Mouse (Mus musculus): ENCODE data around the gene Ube2l6. TPM values are rescaled to one million over a fixed set of nuclear protein-coding genes. Genes with fewer than 3 reads are reported as not detected.
A peak's percentile ranks its signal among the peaks of the same experiment; 100 is the strongest.

Gene Ube2l6
- total RNA-seq (2014; rRNA removed) (12.8 and 22.6 TPM in 2 replicates), polyA plus RNA-seq (2015; fragmentation: Nextera tagmentation; extraction: Ambion mirVana) (16.8 and 17.7 TPM in 2 replicates)

DNA sequence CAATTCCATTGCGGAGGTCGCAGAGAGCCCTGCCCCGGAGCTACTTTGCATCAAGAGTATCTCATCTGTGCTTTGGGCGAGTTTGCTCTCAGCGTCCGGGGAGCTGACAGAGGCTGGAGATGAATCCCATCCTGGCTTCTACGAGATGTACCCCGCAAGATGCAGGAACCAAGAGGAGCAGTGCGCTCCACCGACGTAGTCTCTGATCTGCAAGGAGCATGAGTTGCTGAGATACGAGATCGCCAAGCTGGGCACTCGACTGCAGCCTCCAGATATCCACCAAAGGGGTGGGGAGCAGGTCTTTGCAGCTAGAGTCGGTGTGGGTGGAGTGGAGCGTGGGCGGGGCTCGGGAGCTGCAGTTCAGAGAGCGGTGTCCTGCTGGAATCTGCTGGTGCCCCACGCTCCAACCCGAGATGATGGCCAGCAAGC lies at the start of gene Ube2l6:
TSS of gene Ube2l6 (plus strand) at position 336 of the 429 bp plus-strand sequence.
- peak; percentile 59 for DNase-seq (ENCODE audit: low spot score)
- peak; percentile 65 for ATAC-seq
- H3K4me3 ChIP-seq (ENCODE audit: low read length) = peak within 1 kb of the TSS; percentile 62
- peak within 1 kb of the TSS; percentile 62 for H3K27ac ChIP-seq
- H3K27me3 ChIP-seq (ENCODE audit: insufficient read depth, low read length) = no peaks in the 10 kb centered on the region
- TF ChIP-seq CTCF (IDR thresholded peaks at IDR 0.05; ENCODE audit: low read depth) = no peak
- H3K36me3 ChIP-seq (ENCODE audit: insufficient read depth, low read length) = no peaks in the 10 kb centered on the region
- H3K4me2 ChIP-seq (ENCODE audit: low read depth, low read length) = peak within 1 kb of the TSS; percentile 99
- WGBS = under 1% methylated on average over 21 of the region's 21 CpGs
- H3K9ac ChIP-seq (replicated peaks; ENCODE audit: low read length) = peak within 1 kb of the TSS; percentile 61
- H3K9me3 ChIP-seq (ENCODE audit: low read length) = no peaks in the 10 kb centered on the region
- no peaks in the 10 kb centered on the region for H3K4me1 ChIP-seq (ENCODE audit: insufficient read depth, low read length)

- no peak for TF ChIP-seq CTCF (IDR thresholded peaks at IDR 0.05; ENCODE audit: low read depth)
- H3K4me3 ChIP-seq (ENCODE audit: low read length) = no peak overlapping the region
- ATAC-seq (no peak), DNase-seq (ENCODE audit: low spot score) (peak; percentile 7)
- H3K9me3 ChIP-seq (ENCODE audit: low read length) = no peaks in the 10 kb centered on the region
- 0 out of 2 replicates have a peak, but pooled peaks cover 3% of the 10 kb centered on the region for H3K27me3 ChIP-seq (ENCODE audit: insufficient read depth, low read length)
- no peaks in the 10 kb centered on the region for H3K4me1 ChIP-seq (ENCODE audit: insufficient read depth, low read length)
- H3K27ac ChIP-seq = no peak overlapping the region
- no peaks in the 10 kb centered on the region for H3K36me3 ChIP-seq (ENCODE audit: insufficient read depth, low read length)
- WGBS = 72% methylated on average over 6 of the region's 6 CpGs
- no peak overlapping the region for H3K4me2 ChIP-seq (ENCODE audit: low read depth, low read length)
- no peak overlapping the region for H3K9ac ChIP-seq (replicated peaks; ENCODE audit: low read length)
Observed at GRCm38 (mm10) chr2:84750115-84750514, 48.5 kb upstream of the Ube2l6 start.

GRCm38 (mm10) chr2:84756245-84756644 lies 42.4 kb upstream of the Ube2l6 start:
- 0 out of 2 replicates have a peak, but pooled peaks cover 3% of the 10 kb centered on the region for H3K27me3 ChIP-seq (ENCODE audit: insufficient read depth, low read length)
- no peak overlapping the region for H3K9ac ChIP-seq (replicated peaks; ENCODE audit: low read length)
- H3K27ac ChIP-seq = no peak overlapping the region
- DNase-seq (ENCODE audit: low spot score) (no peak), ATAC-seq (no peak)
- no peaks in the 10 kb centered on the region for H3K9me3 ChIP-seq (ENCODE audit: low read length)
- H3K4me1 ChIP-seq (ENCODE audit: insufficient read depth, low read length) = no peaks in the 10 kb centered on the region
- 91% methylated on average over 5 of the region's 5 CpGs for WGBS
- H3K4me3 ChIP-seq (ENCODE audit: low read length) = no peak overlapping the region
- no peak overlapping the region for H3K4me2 ChIP-seq (ENCODE audit: low read depth, low read length)
- no peaks in the 10 kb centered on the region for H3K36me3 ChIP-seq (ENCODE audit: insufficient read depth, low read length)
- no peak for TF ChIP-seq CTCF (IDR thresholded peaks at IDR 0.05; ENCODE audit: low read depth)

DNA sequence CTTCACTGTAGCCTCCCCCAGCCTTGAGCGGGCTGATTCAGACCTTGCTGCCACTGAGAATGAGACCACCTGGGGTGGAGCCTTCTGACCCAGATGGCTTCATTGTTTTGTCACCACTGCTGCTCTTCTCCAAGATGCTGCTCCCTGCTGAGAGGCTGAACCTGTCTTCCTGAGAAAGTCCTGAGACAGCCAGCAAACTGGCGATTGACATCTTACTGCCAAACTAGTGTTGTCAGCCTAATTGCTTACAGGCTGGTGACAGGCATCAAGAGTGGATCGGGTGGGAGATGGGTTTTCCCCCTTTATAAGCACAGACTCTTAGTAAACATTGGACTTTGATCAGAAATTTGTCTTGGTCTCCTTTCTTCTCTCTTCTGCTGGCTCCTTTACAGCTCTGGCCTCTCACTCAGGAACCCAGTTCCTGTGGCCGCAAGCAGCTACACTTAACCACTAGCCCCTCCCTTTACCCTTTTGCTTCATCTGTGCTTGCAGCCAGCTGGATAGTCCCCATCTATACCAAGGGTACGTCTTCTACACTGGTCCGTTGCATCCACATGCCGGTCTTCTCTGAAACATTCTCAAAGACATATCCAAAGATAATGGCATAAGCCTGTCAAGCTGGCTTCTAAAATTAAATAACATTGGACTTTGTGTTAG lies 41.5 kb upstream of the Ube2l6 start:
- H3K4me3 ChIP-seq (ENCODE audit: low read length) = no peak overlapping the region
- no peak overlapping the region for H3K4me2 ChIP-seq (ENCODE audit: low read depth, low read length)
- no peak overlapping the region for H3K9ac ChIP-seq (replicated peaks; ENCODE audit: low read length)
- no peak overlapping the region for H3K27ac ChIP-seq
- no peak for TF ChIP-seq CTCF (IDR thresholded peaks at IDR 0.05; ENCODE audit: low read depth)
- 0 out of 2 replicates have a peak, but pooled peaks cover 3% of the 10 kb centered on the region for H3K27me3 ChIP-seq (ENCODE audit: insufficient read depth, low read length)
- no peaks in the 10 kb centered on the region for H3K9me3 ChIP-seq (ENCODE audit: low read length)
- ATAC-seq = no peak
- DNase-seq (ENCODE audit: low spot score) = no peak
- 56% methylated on average over 7 of the region's 7 CpGs for WGBS
- no peaks in the 10 kb centered on the region for H3K36me3 ChIP-seq (ENCODE audit: insufficient read depth, low read length)
- no peaks in the 10 kb centered on the region for H3K4me1 ChIP-seq (ENCODE audit: insufficient read depth, low read length)

DNA sequence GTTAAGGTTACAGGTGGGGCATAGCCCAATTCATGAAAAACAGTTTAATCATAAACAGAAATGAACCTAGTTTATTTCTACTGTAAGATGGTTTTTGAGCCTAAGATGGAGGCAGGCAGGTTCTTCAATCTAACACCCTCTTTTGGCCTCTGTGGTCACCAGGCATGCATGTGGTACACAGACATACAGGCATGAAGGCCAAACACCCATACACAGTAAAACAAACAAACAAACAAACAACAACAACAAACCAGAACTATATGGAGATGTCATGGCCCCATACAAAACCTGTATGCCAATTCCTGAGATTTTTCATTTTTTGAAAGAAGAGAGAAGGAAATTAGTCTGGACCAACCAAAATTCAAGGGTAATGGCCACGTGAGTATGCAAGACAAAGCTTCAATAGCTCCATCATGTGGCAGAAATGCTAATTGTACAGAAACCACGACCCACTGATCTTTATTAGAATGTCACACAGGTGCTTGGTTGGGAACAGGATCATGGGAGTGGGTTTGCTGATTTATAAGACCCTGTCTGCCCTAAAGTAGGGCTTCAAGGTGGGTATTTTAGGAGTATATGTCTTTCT lies 40.0 kb upstream of the Ube2l6 start:
- WGBS = 1% methylated on average over 2 of the region's 2 CpGs
- Histone ChIP-seq H3K4me1 (ENCODE audit: insufficient read depth, low read length) (no peaks in the 10 kb centered on the region), H3K4me3 (ENCODE audit: low read length) (no peak overlapping the region), H3K9me3 (ENCODE audit: low read length) (no peaks in the 10 kb centered on the region), H3K27me3 (ENCODE audit: insufficient read depth, low read length) (no peaks in the 10 kb centered on the region), H3K27ac (no peak overlapping the region), H3K9ac (replicated peaks; ENCODE audit: low read length) (no peak overlapping the region), H3K36me3 (ENCODE audit: insufficient read depth, low read length) (no peaks in the 10 kb centered on the region), H3K4me2 (ENCODE audit: low read depth, low read length) (no peak overlapping the region)
- TF ChIP-seq CTCF (IDR thresholded peaks at IDR 0.05; ENCODE audit: low read depth) = peak; percentile 80
- DNase-seq (ENCODE audit: low spot score) = peak; percentile 78
- peak; percentile 83 for ATAC-seq

GRCm38 (mm10) chr2:84760777-84761176 lies 37.9 kb upstream of the Ube2l6 start:
- 65% methylated on average over 8 of the region's 8 CpGs for WGBS
- no peak for ATAC-seq
- Histone ChIP-seq H3K36me3 (ENCODE audit: insufficient read depth, low read length) (no peaks in the 10 kb centered on the region), H3K4me3 (ENCODE audit: low read length) (no peak overlapping the region), H3K9ac (replicated peaks; ENCODE audit: low read length) (no peak overlapping the region), H3K27me3 (ENCODE audit: insufficient read depth, low read length) (no peaks in the 10 kb centered on the region), H3K4me1 (ENCODE audit: insufficient read depth, low read length) (no peaks in the 10 kb centered on the region), H3K27ac (no peak overlapping the region), H3K9me3 (ENCODE audit: low read length) (no peaks in the 10 kb centered on the region), H3K4me2 (ENCODE audit: low read depth, low read length) (no peak overlapping the region)
- no peak for DNase-seq (ENCODE audit: low spot score)
- TF ChIP-seq CTCF (IDR thresholded peaks at IDR 0.05; ENCODE audit: low read depth) = no peak

DNA sequence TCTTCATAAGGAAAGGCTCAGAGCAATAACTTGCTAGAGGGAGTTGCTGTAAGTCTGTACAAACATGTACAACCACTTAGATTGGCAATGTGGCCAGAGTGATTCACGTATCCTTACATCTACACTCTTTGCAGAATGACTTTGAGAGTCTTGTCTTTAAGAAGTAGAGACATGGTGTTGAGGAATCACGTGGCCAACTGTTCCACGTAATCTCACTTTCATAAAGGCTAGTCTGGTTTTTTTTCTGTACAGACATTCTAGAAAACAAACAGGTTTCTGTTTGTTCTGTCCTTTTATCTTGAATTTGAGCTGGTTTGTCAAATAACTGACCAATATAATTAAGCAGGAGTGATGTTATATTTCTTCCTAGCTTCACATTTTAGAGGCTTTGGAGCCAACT lies 37.3 kb upstream of the Ube2l6 start:
- Histone ChIP-seq H3K4me2 (ENCODE audit: low read depth, low read length) (no peak overlapping the region), H3K27ac (no peak overlapping the region), H3K9me3 (ENCODE audit: low read length) (no peaks in the 10 kb centered on the region), H3K4me1 (ENCODE audit: insufficient read depth, low read length) (no peaks in the 10 kb centered on the region), H3K36me3 (ENCODE audit: insufficient read depth, low read length) (no peaks in the 10 kb centered on the region), H3K27me3 (ENCODE audit: insufficient read depth, low read length) (no peaks in the 10 kb centered on the region), H3K4me3 (ENCODE audit: low read length) (no peak overlapping the region), H3K9ac (replicated peaks; ENCODE audit: low read length) (no peak overlapping the region)
- DNase-seq (ENCODE audit: low spot score) (no peak), ATAC-seq (no peak)
- 80% methylated on average over 3 of the region's 3 CpGs for WGBS
- no peak for TF ChIP-seq CTCF (IDR thresholded peaks at IDR 0.05; ENCODE audit: low read depth)

Data from hindbrain, postnatal 0 days (tissue).